Mouse (Mus musculus) kidney, postnatal 14 days (tissue): ENCODE data around the gene Ifna16.

Experiments used
- DNase-seq: peaks from one replicate; pipeline ENCODE4 v3.0.0; 2022; ENCODE audit warnings: mixed read lengths

Ifna16 gene

GRCm38 (mm10) chr4:88641077-88641831, 35.5 kb downstream of the Ifna16 start:
- DNase-seq = peak; percentile 94

- DNase-seq = no peak
Measured at GRCm38 (mm10) chr4:88640704-88641076, 36.0 kb downstream of the Ifna16 start.

DNA sequence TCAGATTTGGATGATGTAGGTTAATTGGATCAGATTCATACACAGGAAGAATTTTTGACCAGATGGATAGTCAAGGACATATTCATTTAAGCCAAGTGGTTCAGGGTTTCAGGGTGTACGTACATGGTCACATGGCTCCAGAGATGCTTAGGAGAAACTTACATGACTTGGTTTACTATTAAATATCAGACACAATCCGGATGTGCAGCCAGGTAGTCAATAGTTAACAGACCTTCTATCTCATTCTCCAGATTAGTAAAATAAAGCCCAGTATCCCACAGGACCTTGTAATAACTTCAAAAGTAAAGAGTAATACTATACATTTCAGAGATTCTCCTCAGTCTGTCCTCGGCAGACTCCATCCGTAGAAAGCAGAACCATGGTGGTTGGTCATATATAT, 42.4 kb downstream of the Ifna16 start, which contains the start of gene C87499:
Gene C87499 (minus strand): TSS at position 101 of the 400 bp plus-strand sequence.
- DNase-seq = no peak
